Mouse (Mus musculus): Measurements from ENCODE around the gene Nod2.

DNA sequence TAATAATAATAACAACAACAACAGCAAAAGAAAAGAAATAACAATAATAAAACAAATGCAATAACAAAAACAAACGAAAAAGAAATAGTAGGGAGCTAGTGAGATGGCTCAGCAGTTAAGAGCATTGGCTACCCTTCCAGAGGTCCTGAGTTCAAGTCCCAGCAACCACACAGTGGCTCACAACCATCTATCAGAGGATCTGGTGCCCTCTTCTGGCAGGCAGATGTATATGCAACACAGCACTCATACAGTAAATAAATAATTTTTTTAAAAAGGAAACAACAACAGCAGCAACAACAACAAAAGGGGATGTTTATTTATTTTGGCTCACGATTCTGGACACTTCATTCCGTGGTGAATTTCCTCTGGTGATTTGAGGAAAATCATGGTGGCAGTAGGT lies 27.6 kb upstream of the Nod2 start:
- TF ChIP-seq GATA1 (IDR thresholded peaks at IDR 0.05; ENCODE audit: borderline replicate concordance, low read length) (no peak), FLI1 (IDR thresholded peaks at IDR 0.05; ENCODE audit: low read length) (no peak)
